Mouse (Mus musculus) ES-E14 (cell line): ENCODE data around the gene Pde6c.

Source experiments
- CHD2 ChIP-seq: IDR thresholded peaks from 2 replicates; pipeline ENCODE4 v1.6.1; 2014; ENCODE audit warnings: mild to moderate bottlenecking, low read depth, low read length, inconsistent platforms
- HCFC1 ChIP-seq: IDR thresholded peaks from 2 replicates; pipeline ENCODE4 v1.6.1; 2012; ENCODE audit warnings: low read length, inconsistent platforms, borderline replicate concordance; ENCODE audit not compliant: insufficient read depth
- MAFK ChIP-seq: IDR thresholded peaks from 2 replicates; pipeline ENCODE4 v1.6.1; 2014; ENCODE audit warnings: mild to moderate bottlenecking, low read depth, low read length, inconsistent platforms; ENCODE audit not compliant: insufficient read depth
- ZC3H11A ChIP-seq: IDR thresholded peaks from 2 replicates; pipeline ENCODE4 v1.6.1; 2012; ENCODE audit warnings: low read depth, mild to moderate bottlenecking, inconsistent platforms, low read length, borderline replicate concordance
- ZNF384 ChIP-seq: IDR thresholded peaks from 2 replicates; pipeline ENCODE4 v1.6.1; 2012; ENCODE audit warnings: low read depth, low read length, inconsistent platforms

DNA sequence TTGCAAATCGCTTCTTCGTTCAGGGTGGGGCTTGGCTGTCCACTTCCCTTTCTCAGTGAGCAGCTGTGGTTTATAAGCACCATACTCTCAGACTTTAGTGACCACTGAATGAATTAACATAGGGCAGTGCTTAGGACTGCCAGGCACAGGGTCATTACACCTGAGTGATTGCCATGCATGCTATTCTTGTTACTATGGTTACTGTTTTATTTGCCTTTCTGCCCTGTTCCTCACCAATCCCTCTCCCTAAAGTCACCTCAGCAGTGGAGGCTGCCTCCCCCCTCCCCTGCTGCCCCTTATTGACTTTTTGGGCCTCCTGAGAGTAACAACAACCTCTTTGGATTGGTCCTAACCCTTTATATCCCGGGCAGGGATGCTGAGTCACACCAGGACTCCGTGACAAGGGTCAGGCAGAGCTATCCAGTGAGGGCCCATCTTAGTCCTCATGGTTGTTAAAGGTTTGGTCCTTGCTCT is 41.0 kb upstream of the Pde6c start:
- TF ChIP-seq ZC3H11A: no peak
- TF ChIP-seq CHD2: no peak
- TF ChIP-seq MAFK: no peak
- no peak for TF ChIP-seq ZNF384
- TF ChIP-seq HCFC1: no peak
